Mouse (Mus musculus) stomach, postnatal 0 days (tissue): Measurements from ENCODE around the gene Gm10563.

ENCODE experiments used
- CTCF ChIP-seq: IDR thresholded peaks from 2 replicates; pipeline ENCODE4 v1.5.1; 2016; ENCODE audit warnings: antibody characterized with exemption, low read depth, mild to moderate bottlenecking, moderate library complexity
- EP300 ChIP-seq: optimal IDR thresholded peaks from 2 replicates; pipeline ENCODE3; 2016; ENCODE audit warnings: antibody characterized with exemption

- TF ChIP-seq CTCF (no peak), EP300 (no peak)
These were observed 31.9 kb downstream of the Gm10563 start for GRCm38 (mm10) chr4:155613264-155613663.
